Mouse (Mus musculus) small intestine, adult 2 months (tissue): ENCODE results near the gene Mxi1.

Experiments
- CTCF ChIP-seq: fragments of 200-500 bp; IDR thresholded peaks from 2 replicates; pipeline ENCODE4 v1.5.1; 2012; ENCODE audit warnings: low read depth, mild to moderate bottlenecking, control low read depth, inconsistent platforms, low read length, moderate library complexity, mixed read lengths; ENCODE audit not compliant: insufficient replicate concordance, insufficient read length; ENCODE audit errors: extremely low read depth
- POLR2A ChIP-seq: fragments of 200-500 bp; IDR thresholded peaks from 2 replicates; pipeline ENCODE4 v1.6.1; 2012; ENCODE audit warnings: low read depth, mild to moderate bottlenecking, control low read depth, inconsistent platforms, low read length, moderate library complexity

GRCm38 (mm10) chr19:53391386-53391785, 81.1 kb downstream of the Mxi1 start:
- TF ChIP-seq CTCF, result no peak
- TF ChIP-seq POLR2A, result no peak
